ENCODE assay signal across 14 mouse cellular contexts in the genomic region with DNA sequence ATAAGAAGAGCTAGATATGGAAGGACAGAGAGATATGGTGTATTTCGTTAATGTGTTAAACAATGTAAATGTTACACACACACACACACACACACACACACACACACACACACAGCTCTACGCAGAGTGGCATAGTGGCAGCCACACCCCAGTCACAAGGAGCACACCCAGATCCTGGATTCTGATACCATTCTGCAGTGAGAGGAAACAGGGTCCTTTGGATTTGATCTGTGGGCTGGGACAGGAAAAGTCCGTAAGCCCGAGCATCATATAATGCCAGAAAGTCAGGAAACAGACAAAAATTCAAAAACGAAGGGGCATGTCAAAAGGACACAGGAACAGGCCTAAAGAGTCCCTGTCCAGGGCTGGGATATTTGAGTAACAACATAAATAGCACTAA. TPM values are rescaled to one million over a fixed set of nuclear protein-coding genes. Genes with fewer than 3 reads are reported as not detected.
DNase-seq lines count a peak whose midpoint lies in the region; ATAC-seq and TF ChIP-seq lines count a peak whose summit lies in the region.
"Had no signal": no experiment of that assay in that cellular context is flagged by ENCODE, and none has a peak within 500 bp of the region (broad histone marks: within the 10 kb centered on the region; RNA-seq: fewer than 3 reads in every experiment).

No protein-coding gene starts in this region.

- no peaks in the 10 kb centered on the region for H3K9me3 ChIP-seq in liver, embryonic 14.5 days (ENCODE audit: control insufficient read depth, low read length)
- H3K9me3 ChIP-seq: embryonic facial prominence, embryonic 13.5 days; hindbrain, embryonic 13.5 days; neural tube, embryonic 13.5 days had no signal

- intact Hi-C loops in gastrocnemius, postnatal 36 days (cut with DNase I) = loop anchor here (2.0 kb wide), 1 partner anchor 77 kb away; no protein-coding TSS in a partner anchor

- TF ChIP-seq CTCF in bone marrow, adult 2 months (IDR thresholded peaks at IDR 0.05; ENCODE audit: control insufficient read depth, insufficient read depth, low read length) = no peak
- no peak for TF ChIP-seq CTCF in liver, embryonic 14.5 days (IDR thresholded peaks at IDR 0.05; ENCODE audit: low read depth)

- TF ChIP-seq EP300 in liver, embryonic 14.5 days (IDR thresholded peaks at IDR 0.05; ENCODE audit: low read depth) = no peak

- H3K4me3 ChIP-seq in bone marrow, adult 2 months (replicated peaks; ENCODE audit: control insufficient read depth, low read depth, low read length) = no peak overlapping the region
- H3K4me3 ChIP-seq in liver, embryonic 14.5 days (ENCODE audit: insufficient read depth in 1 of 2, low read depth in 2 of 2, low read length in 2 of 2) = no peak overlapping the region
- H3K4me3 ChIP-seq: embryonic facial prominence, embryonic 13.5 days; hindbrain, embryonic 13.5 days; neural tube, embryonic 13.5 days had no signal

- H3K27ac ChIP-seq in bone marrow, adult 2 months (ENCODE audit: control insufficient read depth, insufficient read depth, low read depth, low read length, poor library complexity) = peak overlapping the region; percentile 41; the same call in 1 of the 2 replicates
- no peak overlapping the region; the same call in 1 of the 2 replicates for H3K27ac ChIP-seq in liver, embryonic 14.5 days
- H3K27ac ChIP-seq: embryonic facial prominence, embryonic 13.5 days; hindbrain, embryonic 13.5 days; neural tube, embryonic 13.5 days had no signal

- TF ChIP-seq POLR2A in bone marrow, adult 2 months (IDR thresholded peaks at IDR 0.05; ENCODE audit: borderline replicate concordance, control insufficient read depth, low read depth, low read length) = no peak

- H3K27me3 ChIP-seq in liver, embryonic 14.5 days (ENCODE audit: control insufficient read depth, insufficient read depth, low read length) = no peaks in the 10 kb centered on the region
- H3K27me3 ChIP-seq: embryonic facial prominence, embryonic 13.5 days; hindbrain, embryonic 13.5 days; neural tube, embryonic 13.5 days had no signal

- no peaks in the 10 kb centered on the region for H3K36me3 ChIP-seq in liver, embryonic 14.5 days (replicated peaks; ENCODE audit: control insufficient read depth, insufficient read depth, low read depth)
- H3K36me3 ChIP-seq: embryonic facial prominence, embryonic 13.5 days; hindbrain, embryonic 13.5 days; neural tube, embryonic 13.5 days had no signal

- H3K4me1 ChIP-seq in bone marrow, adult 2 months (ENCODE audit: control insufficient read depth, insufficient read depth, low read length) = peaks cover 22% of the 10 kb centered on the region; the same call in 1 of the 2 replicates
- H3K4me1 ChIP-seq in liver, embryonic 14.5 days (replicated peaks; ENCODE audit: control insufficient read depth in 2 of 2, insufficient read depth in 2 of 2, low read length in 1 of 2) = peaks cover 21 to 44% of the 10 kb centered on the region in 2 experiments

- ATAC-seq in erythroblast, adult 5-6 weeks (replicated peaks; ENCODE audit: low FRiP score, poor library complexity, severe bottlenecking) = peak; percentile 56; the same call in 1 of the 2 replicates
- peak; percentile 64; the same call in 1 of the 2 replicates for ATAC-seq in liver, embryonic 14.5 days (ENCODE audit: insufficient read depth)
- ATAC-seq: activated CD4-positive, CD25-positive, alpha-beta regulatory T cell, adult 4 months had no signal

- peak; percentile 65 for DNase-seq in kidney, adult 9 months
- DNase-seq in kidney, adult 11 months = no peak
- no peak for DNase-seq in liver, embryonic 14.5 days (ENCODE audit: low read depth in 3 of 3, low spot score in 3 of 3)
- DNase-seq in right cerebral cortex, adult 2 months (ENCODE audit: low spot score in 2 of 2) = no peak
- no peak for DNase-seq in urinary bladder, postnatal 25 days (ENCODE audit: low spot score)
- no peak for DNase-seq in gastrocnemius, postnatal 36 days
- DNase-seq: spleen, adult 18-20 months had no signal

- WGBS in bone marrow, adult 2 months = 44% methylated on average over 5 of the region's 5 CpGs
- WGBS in liver, embryonic 14.5 days (ENCODE audit: insufficient replicate concordance) = 38% methylated on average over 5 of the region's 5 CpGs

- no peak overlapping the region; the same call in 1 of the 2 replicates for H3K4me2 ChIP-seq in liver, embryonic 14.5 days (ENCODE audit: low read depth)
- H3K4me2 ChIP-seq: embryonic facial prominence, embryonic 13.5 days; hindbrain, embryonic 13.5 days; neural tube, embryonic 13.5 days had no signal

- no peak overlapping the region; the same call in none of the 2 replicates for H3K9ac ChIP-seq in liver, embryonic 14.5 days (replicated peaks)
- H3K9ac ChIP-seq: embryonic facial prominence, embryonic 13.5 days; hindbrain, embryonic 13.5 days; neural tube, embryonic 13.5 days had no signal

RNA-seq across cellular contexts. Expression of a gene that starts 11.0 kb away (rescaled TPM):
- polyA plus RNA-seq in bone marrow, adult 2 months (2011; ENCODE audit: insufficient read depth, insufficient read length, low replicate concordance, missing spikeins) = not detected in 2 replicates
- not detected in 2 replicates for total RNA-seq in erythroblast, adult 5-6 weeks (2015; ENCODE audit: low replicate concordance)
- total RNA-seq in erythroblast, adult 5-6 weeks (2017; ENCODE audit: low replicate concordance) = not detected in 2 replicates
- polyA plus RNA-seq in liver, embryonic 14.5 days (2012; rRNA removed) = not detected in 2 replicates
- not detected in 2 replicates for polyA plus RNA-seq in liver, embryonic 14.5 days (2014; fragmentation: Nextera tagmentation; extraction: Ambion mirVana)
- not detected for total RNA-seq in gastrocnemius, postnatal 36 days (2021)
- total RNA-seq: layer of hippocampus, postnatal 25 days had no signal
- polyA plus RNA-seq: embryonic facial prominence, embryonic 13.5 days; hindbrain, embryonic 13.5 days had no signal

RNA-seq across cellular contexts. Expression of a gene that starts 33.1 kb away (rescaled TPM):
- 38.0 and 58.7 TPM in 2 replicates for polyA plus RNA-seq in bone marrow, adult 2 months (2011; ENCODE audit: insufficient read depth, insufficient read length, low replicate concordance, missing spikeins)
- 29.4 and 32.6 TPM in 2 replicates for total RNA-seq in erythroblast, adult 5-6 weeks (2015; ENCODE audit: low replicate concordance)
- 16.7 and 36.9 TPM in 2 replicates for total RNA-seq in erythroblast, adult 5-6 weeks (2017; ENCODE audit: low replicate concordance)
- polyA plus RNA-seq in liver, embryonic 14.5 days (2012; rRNA removed) = 3.2 and 3.4 TPM in 2 replicates
- 12.8 and 15.8 TPM in 2 replicates for polyA plus RNA-seq in liver, embryonic 14.5 days (2014; fragmentation: Nextera tagmentation; extraction: Ambion mirVana)
- total RNA-seq in gastrocnemius, postnatal 36 days (2021) = 10 to 100 TPM; 42.3 to 47.7 TPM
